Mouse (Mus musculus) embryonic fibroblast, embryonic 13.5 days (primary cell): ENCODE measurements around the gene Gm42906. TPM values are rescaled to one million over a fixed set of nuclear protein-coding genes. Genes with fewer than 3 reads are reported as not detected.

Experiments
- H3K27ac ChIP-seq: 2 replicates; pipeline ENCODE4 v1.5.1; 2012; ENCODE audit warnings: low read length, control low read depth, inconsistent platforms; ENCODE audit not compliant: insufficient read depth
- H3K4me1 ChIP-seq: 2 replicates; pipeline ENCODE4 v1.6.1; 2011; ENCODE audit warnings: low read length; ENCODE audit not compliant: control insufficient read depth, insufficient read depth
- H3K4me3 ChIP-seq: 2 replicates; pipeline ENCODE4 v1.5.1; 2011; ENCODE audit warnings: mild to moderate bottlenecking, control low read depth, low read length; ENCODE audit not compliant: insufficient read depth
- CTCF ChIP-seq: IDR thresholded peaks from 2 replicates; pipeline ENCODE4 v1.5.1; 2011; ENCODE audit warnings: mild to moderate bottlenecking, control low read depth, low read length, moderate library complexity, borderline replicate concordance; ENCODE audit not compliant: insufficient read depth
- POLR2A ChIP-seq: IDR thresholded peaks from 2 replicates; pipeline ENCODE4 v1.6.1; 2011; ENCODE audit warnings: low read depth, mild to moderate bottlenecking, control low read depth, low read length, moderate library complexity
- polyA plus RNA-seq: library from polyadenylated mRNA; stranded (reverse); fragments of >200 nt; gene quantifications from 2 replicates; pipeline ENCODE4 v1.2.4, GENCODE M21; 2011; ENCODE audit warnings: low read depth; ENCODE audit not compliant: missing spikeins, insufficient read length

Gene Gm42906
- polyA plus RNA-seq, 1 experiment, result not detected

GRCm38 (mm10) chr5:151042911-151043310 lies 385.1 kb downstream of the Gm42906 start:
- no peak for TF ChIP-seq POLR2A
- TF ChIP-seq CTCF, result no peak
- peaks cover 9% of the 10 kb centered on the region; the same call in 1 of the 2 replicates for H3K4me1 ChIP-seq
- no peak overlapping the region for H3K4me3 ChIP-seq
- H3K27ac ChIP-seq, result no peak overlapping the region

- Histone ChIP-seq H3K4me1 (0 out of 2 replicates have a peak, but pooled peaks cover 2% of the 10 kb centered on the region), H3K4me3 (no peak overlapping the region), H3K27ac (no peak overlapping the region)
- TF ChIP-seq POLR2A (no peak), CTCF (no peak)
Measured at GRCm38 (mm10) chr5:151037871-151038270, 390.1 kb downstream of the Gm42906 start.

- TF ChIP-seq POLR2A (no peak), CTCF (no peak)
- H3K4me1 ChIP-seq, result 0 out of 2 replicates have a peak, but pooled peaks cover 2% of the 10 kb centered on the region
- H3K27ac ChIP-seq, result no peak overlapping the region
- H3K4me3 ChIP-seq, result no peak overlapping the region
Measured at GRCm38 (mm10) chr5:151034715-151035512, 393.0 kb downstream of the Gm42906 start.

- Histone ChIP-seq H3K4me1 (no peaks in the 10 kb centered on the region), H3K27ac (no peak overlapping the region), H3K4me3 (no peak overlapping the region)
- TF ChIP-seq POLR2A (no peak), CTCF (no peak)
Measured at GRCm38 (mm10) chr5:151028906-151029305, 399.1 kb downstream of the Gm42906 start.

GRCm38 (mm10) chr5:151027171-151027570 lies 400.8 kb downstream of the Gm42906 start:
- TF ChIP-seq CTCF, result no peak
- no peak for TF ChIP-seq POLR2A
- Histone ChIP-seq H3K27ac (no peak overlapping the region), H3K4me3 (no peak overlapping the region), H3K4me1 (no peaks in the 10 kb centered on the region)

- TF ChIP-seq POLR2A (no peak), CTCF (no peak)
- Histone ChIP-seq H3K27ac (no peak overlapping the region), H3K4me3 (no peak overlapping the region), H3K4me1 (no peaks in the 10 kb centered on the region)
Measured at GRCm38 (mm10) chr5:151026069-151026468, 401.9 kb downstream of the Gm42906 start.

GRCm38 (mm10) chr5:151024483-151024882 lies 403.5 kb downstream of the Gm42906 start:
- no peak for TF ChIP-seq POLR2A
- TF ChIP-seq CTCF, result no peak
- Histone ChIP-seq H3K27ac (no peak overlapping the region), H3K4me1 (no peaks in the 10 kb centered on the region), H3K4me3 (no peak overlapping the region)

GRCm38 (mm10) chr5:151023461-151023860 lies 404.5 kb downstream of the Gm42906 start:
- no peak overlapping the region for H3K4me3 ChIP-seq
- no peak for TF ChIP-seq CTCF
- no peak for TF ChIP-seq POLR2A
- no peaks in the 10 kb centered on the region for H3K4me1 ChIP-seq
- H3K27ac ChIP-seq, result no peak overlapping the region

GRCm38 (mm10) chr5:151022939-151023338 lies 405.0 kb downstream of the Gm42906 start:
- H3K4me1 ChIP-seq, result no peaks in the 10 kb centered on the region
- TF ChIP-seq CTCF, result no peak
- no peak for TF ChIP-seq POLR2A
- H3K4me3 ChIP-seq, result no peak overlapping the region
- H3K27ac ChIP-seq, result no peak overlapping the region

GRCm38 (mm10) chr5:151022026-151022425 lies 405.9 kb downstream of the Gm42906 start:
- H3K4me3 ChIP-seq, result no peak overlapping the region
- H3K4me1 ChIP-seq, result no peaks in the 10 kb centered on the region
- H3K27ac ChIP-seq, result no peak overlapping the region
- TF ChIP-seq POLR2A, result no peak
- TF ChIP-seq CTCF, result no peak

- no peak overlapping the region for H3K4me3 ChIP-seq
- no peak overlapping the region for H3K27ac ChIP-seq
- no peak for TF ChIP-seq POLR2A
- no peak for TF ChIP-seq CTCF
- H3K4me1 ChIP-seq, result no peaks in the 10 kb centered on the region
Measured at GRCm38 (mm10) chr5:151020831-151021230, 407.1 kb downstream of the Gm42906 start.
